In genomic region chr5:64586933-64587332, GRCm38 (mm10) we compare ENCODE assay signal across 19 mouse cellular contexts.
A peak's percentile ranks its signal among the peaks of the same experiment; 100 is the strongest.
DNase-seq lines count a peak whose midpoint lies in the region; ATAC-seq and TF ChIP-seq lines count a peak whose summit lies in the region.
"Had no signal": no experiment of that assay in that cellular context is flagged by ENCODE, and none has a peak within 500 bp of the region (broad histone marks: within the 10 kb centered on the region; RNA-seq: fewer than 3 reads in every experiment).

No protein-coding gene starts in this region.

- H3K9me3 ChIP-seq in kidney, postnatal 0 days (replicated peaks; ENCODE audit: low read length): no peaks in the 10 kb centered on the region
- H3K9me3 ChIP-seq: hindbrain, embryonic 10.5 days; limb, embryonic 12.5 days; stomach, embryonic 15.5 days had no signal

- no peaks in the 10 kb centered on the region for H3K36me3 ChIP-seq in kidney, postnatal 0 days (ENCODE audit: insufficient read depth, low read length)
- H3K36me3 ChIP-seq: hindbrain, embryonic 10.5 days; limb, embryonic 12.5 days; stomach, embryonic 15.5 days had no signal

- H3K9ac ChIP-seq in kidney, postnatal 0 days (ENCODE audit: low read depth, low read length): no peak overlapping the region
- H3K9ac ChIP-seq: limb, embryonic 12.5 days; stomach, embryonic 15.5 days had no signal

- 95% methylated on average over 3 of the region's 3 CpGs for WGBS in kidney, postnatal 0 days

- H3K27ac ChIP-seq in kidney, postnatal 0 days: no peak overlapping the region
- H3K27ac ChIP-seq: hindbrain, postnatal 0 days; limb, embryonic 12.5 days had no signal

- peak; percentile 38; the same call in 1 of the 2 replicates for TF ChIP-seq CTCF in kidney, postnatal 0 days (IDR thresholded peaks at IDR 0.05; ENCODE audit: low read depth)

- H3K4me2 ChIP-seq in kidney, postnatal 0 days (ENCODE audit: low read length): no peak overlapping the region
- H3K4me2 ChIP-seq: limb, embryonic 12.5 days; stomach, embryonic 15.5 days had no signal

- no peak overlapping the region for H3K4me3 ChIP-seq in kidney, postnatal 0 days (replicated peaks; ENCODE audit: low read depth, low read length)
- H3K4me3 ChIP-seq: hindbrain, embryonic 10.5 days; limb, embryonic 12.5 days; stomach, embryonic 15.5 days had no signal

- H3K4me1 ChIP-seq in kidney, postnatal 0 days (replicated peaks; ENCODE audit: insufficient read depth, low read length): 0 out of 2 replicates have a peak, but pooled peaks cover 5% of the 10 kb centered on the region

- no peaks in the 10 kb centered on the region for H3K27me3 ChIP-seq in kidney, postnatal 0 days (ENCODE audit: insufficient read depth, low read length)
- H3K27me3 ChIP-seq: limb, embryonic 12.5 days; stomach, embryonic 15.5 days had no signal

- no peak for ATAC-seq in kidney, postnatal 0 days (replicated peaks; ENCODE audit: low FRiP score, low read depth)
- ATAC-seq: hindbrain, postnatal 0 days had no signal

- no peak for DNase-seq in kidney, postnatal 0 days (ENCODE audit: low spot score)
- no peak for DNase-seq in kidney, adult 8-10 months
- peak; percentile 53 for DNase-seq in 3T3-L1 (ENCODE audit: low read depth, low spot score)
- peak; percentile 7 for DNase-seq in A20 (ENCODE audit: low read depth, low spot score)
- peak; percentile 66 for DNase-seq in ZHBTc4 (ENCODE audit: low read depth, low spot score)
- no peak for DNase-seq in kidney, postnatal 14 days
- DNase-seq in left cerebral cortex, adult 18-20 months (ENCODE audit: low spot score in 2 of 2): no peak
- DNase-seq: cerebellum, adult 18-20 months; cerebellum, postnatal 25 days; embryo, embryonic 11 days; heart, adult 18-20 months; kidney, adult 18-20 months; kidney, postnatal 4 days; lung, adult 2 months; thymus, adult 2 months had no signal

Comparison
In these comparisons a context has a peak if more than half of its experiments do, and no peak if none do; other contexts are left out.
1. DNase-seq: peak in 3T3-L1 (single experiment), A20 (single experiment) and ZHBTc4 (single experiment); none in kidney, postnatal 0 days (single experiment), kidney, adult 8-10 months (0 of 2), kidney, postnatal 14 days (single experiment) and left cerebral cortex, adult 18-20 months (0 of 2).